Mouse (Mus musculus): ENCODE data around the gene Sox10.

Gene Sox10

GRCm38 (mm10) chr15:79165140-79165539 lies at the start of gene Sox10:
Gene Sox10, minus strand, starts transcription at chr15:79165240.
- no peak for DNase-seq (ENCODE audit: low spot score in 2 of 2)

DNA sequence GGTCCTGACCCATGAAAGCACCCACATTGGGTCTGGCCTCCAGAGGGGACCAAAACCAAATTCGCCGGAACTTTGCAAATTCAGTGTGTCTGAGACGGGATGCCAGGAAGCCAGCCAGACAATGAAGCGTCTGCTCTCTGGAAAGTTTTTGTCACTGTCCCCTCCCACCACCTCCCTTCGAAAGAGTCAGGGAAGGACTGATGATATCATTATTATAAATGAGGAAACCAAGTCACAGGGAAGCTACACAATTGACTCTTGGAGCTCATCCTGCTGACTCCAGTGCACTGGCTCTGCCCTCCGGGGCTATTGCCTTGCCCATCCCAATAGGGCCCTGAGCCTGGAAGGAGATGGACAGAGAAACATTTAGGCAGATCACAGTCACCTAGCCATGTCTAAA lies 48.6 kb upstream of the Sox10 start:
- DNase-seq (ENCODE audit: low spot score in 2 of 2): no peak

DNA sequence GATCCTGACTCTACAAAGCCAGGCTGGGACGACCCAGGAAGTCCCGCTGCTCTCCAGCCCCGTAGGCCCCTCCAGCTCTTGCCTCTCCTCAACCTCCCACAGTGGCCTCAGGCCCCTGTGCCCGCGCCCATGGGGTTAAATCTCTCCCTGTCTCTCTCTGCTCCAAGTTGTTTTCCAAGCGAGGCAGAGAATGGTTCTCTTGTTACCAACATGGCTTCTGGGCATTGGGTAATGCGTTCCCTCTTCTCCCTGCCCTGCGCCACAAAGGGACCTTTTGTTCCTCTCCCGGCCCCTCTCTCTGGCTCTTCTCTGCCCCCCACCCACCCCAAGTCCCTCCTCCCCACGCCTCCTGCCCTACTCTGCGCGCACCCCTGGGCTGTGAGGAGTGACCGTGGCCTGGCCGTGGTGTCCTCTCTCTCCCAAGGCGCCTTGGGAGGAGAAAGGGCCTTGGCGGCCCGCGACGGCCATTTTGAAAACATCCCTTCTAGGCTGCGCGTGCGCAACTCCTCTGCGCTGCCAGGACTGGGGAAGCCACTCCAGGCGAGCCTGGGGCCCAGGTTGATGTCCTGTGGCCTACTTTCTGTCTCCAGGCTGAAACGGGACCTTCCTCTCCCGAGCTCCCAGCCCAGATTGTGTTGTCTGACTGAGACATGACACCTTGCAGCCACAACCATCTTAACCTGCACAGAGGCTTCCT lies 47.9 kb upstream of the Sox10 start:
- DNase-seq (ENCODE audit: low spot score in 2 of 2): no peak

DNA sequence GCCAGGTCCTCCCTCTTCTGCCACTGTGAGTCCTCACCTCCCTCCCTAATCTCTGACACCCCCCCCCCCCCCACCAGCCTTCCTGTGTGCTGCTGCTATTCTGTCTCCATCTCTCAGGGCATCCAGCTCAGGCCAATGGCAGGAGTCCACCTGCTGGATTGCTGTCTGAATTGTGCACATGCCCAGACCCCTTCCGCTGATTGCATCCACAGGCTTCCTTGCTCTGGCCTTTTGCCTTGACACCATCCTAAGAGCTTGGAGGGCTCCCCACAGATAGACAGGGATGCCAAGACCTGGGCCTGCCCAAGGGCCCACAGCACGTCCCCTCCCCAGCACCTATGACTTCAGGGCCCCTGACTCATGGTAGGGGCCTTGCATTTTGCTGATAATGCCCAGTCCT lies 45.3 kb upstream of the Sox10 start:
- DNase-seq (ENCODE audit: low spot score in 2 of 2): no peak

DNA sequence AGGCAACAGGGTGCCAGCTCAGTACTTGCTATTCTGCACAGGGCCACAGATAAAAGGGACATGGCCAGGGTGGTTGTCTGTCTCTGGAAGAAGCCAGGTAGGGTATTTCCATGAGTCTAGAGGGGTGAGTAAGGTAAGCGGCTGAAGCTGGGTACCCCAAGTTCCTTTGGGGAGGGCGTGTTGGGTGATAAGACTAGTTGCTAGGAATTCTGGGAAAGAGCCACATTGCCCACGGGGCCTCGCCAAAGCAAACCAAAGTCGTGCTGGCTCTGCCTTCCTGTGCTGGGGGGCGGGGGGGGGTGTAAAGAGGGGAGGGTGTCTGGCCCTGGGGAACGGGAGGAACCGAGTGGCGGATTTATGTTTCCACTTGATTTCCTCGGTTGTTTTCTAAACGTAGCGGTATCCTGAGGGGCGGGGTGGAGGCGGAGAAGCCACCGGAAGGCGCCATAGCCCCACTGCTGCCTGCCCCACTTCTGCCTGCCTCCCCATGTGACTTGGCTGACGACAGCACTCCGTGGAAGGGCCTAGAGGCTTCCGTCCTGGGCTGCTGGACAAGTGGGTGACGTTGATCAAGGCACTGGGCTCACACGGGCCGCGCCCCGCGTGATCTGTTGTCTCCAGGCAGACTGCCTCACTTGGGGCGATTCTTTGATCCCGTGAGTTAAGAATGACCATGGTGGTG lies 43.9 kb upstream of the Sox10 start:
- DNase-seq (ENCODE audit: low spot score in 2 of 2): peak in 1 of 2 experiments; percentile 47

- no peak for DNase-seq (ENCODE audit: low spot score in 2 of 2)
These were observed 43.2 kb upstream of the Sox10 start for GRCm38 (mm10) chr15:79208211-79208610.

DNA sequence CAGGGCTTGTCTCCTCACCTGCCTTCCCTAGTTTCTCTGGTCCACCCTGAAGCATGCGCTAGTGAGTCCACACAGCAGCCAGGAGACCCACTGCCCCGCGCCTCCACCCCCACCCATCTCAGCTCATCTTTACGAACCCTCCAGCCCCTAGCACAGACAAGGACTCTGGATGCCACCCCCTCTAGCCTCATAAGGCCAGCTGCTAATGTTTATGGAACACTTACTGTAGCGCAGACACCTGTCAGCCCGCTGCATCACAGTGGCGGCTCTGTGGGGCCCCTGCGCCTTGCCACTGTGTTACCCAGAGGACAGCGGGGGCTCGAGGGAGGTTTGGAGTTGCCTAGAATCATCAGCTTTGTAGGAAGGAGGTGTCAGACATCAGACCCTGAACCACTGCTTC lies 37.5 kb upstream of the Sox10 start:
- DNase-seq (ENCODE audit: low spot score in 2 of 2): no peak

DNA sequence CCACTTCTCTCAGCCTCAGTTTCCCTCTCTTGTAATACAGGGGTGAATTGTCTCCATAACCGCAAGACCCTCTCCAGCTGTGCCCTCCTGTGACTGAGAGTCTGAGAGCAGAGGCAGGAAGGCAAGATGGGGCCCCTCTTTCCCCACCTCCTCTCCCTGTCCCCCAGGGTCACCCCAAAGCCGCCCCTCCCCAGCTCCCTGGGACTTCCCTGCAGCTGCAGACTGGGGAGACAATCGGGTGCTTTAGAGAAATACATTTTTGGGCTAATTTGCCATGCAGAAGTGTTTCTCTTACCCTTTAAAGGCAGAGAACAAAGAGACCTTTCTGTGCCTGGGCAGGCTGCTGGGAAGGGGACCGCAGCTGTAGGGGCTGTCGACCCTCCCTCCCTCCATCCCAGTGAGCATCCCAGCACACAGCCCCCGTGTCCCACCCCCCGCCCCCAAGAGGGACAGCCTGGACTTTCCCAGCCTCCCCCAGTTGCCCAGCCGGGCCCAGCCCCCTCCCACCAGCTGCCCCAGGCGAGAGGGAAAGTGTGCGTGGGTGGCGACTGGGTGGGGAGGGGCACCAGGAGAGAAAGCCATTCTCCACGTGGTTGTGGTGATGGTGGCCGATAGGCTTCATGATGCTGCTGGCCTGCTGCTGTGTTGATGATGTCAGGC lies 36.6 kb upstream of the Sox10 start:
- no peak for DNase-seq (ENCODE audit: low spot score in 2 of 2)

DNA sequence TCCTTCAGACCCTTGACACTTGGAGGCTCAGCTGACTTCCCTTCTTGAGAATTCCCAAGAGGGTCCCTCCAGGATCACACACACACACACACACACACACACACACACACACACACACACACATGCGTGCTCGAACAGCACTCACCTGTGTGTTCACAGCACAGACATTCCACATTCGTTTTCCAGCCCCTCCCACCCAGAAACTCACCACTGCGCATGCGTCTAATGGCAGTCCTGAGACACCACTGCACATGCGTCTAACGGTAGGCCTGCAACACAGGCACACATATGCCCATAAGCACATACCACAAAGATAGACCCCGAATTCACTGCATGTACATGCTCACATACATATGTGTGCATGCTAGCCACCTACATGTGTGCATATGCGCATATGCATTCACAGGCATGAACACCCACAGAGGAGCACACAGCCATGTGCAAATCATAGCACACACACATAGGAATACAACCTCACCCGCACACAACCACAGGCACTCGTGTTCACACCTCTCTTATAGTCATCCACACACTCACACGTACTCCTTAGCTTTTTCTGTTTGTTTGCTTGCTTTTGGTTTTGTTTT lies 34.4 kb upstream of the Sox10 start:
- no peak for DNase-seq (ENCODE audit: low spot score in 2 of 2)

GRCm38 (mm10) chr15:79195492-79195891 lies 30.5 kb upstream of the Sox10 start:
- DNase-seq (ENCODE audit: low spot score in 2 of 2): no peak

DNA sequence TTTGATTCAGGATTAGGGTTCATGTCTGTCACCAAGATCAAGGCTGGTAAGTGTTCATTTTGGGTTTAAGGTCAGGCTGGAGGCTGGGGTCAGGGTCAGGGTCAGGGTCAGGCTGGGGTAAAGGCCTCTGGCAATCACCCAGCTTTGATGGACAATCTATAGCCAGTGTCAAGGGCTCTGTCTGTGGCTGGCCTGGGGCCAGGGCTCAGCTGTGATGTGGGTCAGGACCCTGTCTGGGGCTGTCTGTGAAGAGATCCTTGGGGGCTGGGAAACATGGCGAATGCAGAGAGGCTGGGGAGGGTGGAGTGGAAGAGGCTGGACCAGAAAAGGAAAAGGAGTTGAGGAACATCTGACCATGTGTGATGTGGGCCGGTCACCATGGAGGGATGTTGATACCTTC lies 29.9 kb upstream of the Sox10 start:
- DNase-seq (ENCODE audit: low spot score in 2 of 2): no peak

GRCm38 (mm10) chr15:79194048-79194447 lies 29.0 kb upstream of the Sox10 start:
- no peak for DNase-seq (ENCODE audit: low spot score in 2 of 2)

DNA sequence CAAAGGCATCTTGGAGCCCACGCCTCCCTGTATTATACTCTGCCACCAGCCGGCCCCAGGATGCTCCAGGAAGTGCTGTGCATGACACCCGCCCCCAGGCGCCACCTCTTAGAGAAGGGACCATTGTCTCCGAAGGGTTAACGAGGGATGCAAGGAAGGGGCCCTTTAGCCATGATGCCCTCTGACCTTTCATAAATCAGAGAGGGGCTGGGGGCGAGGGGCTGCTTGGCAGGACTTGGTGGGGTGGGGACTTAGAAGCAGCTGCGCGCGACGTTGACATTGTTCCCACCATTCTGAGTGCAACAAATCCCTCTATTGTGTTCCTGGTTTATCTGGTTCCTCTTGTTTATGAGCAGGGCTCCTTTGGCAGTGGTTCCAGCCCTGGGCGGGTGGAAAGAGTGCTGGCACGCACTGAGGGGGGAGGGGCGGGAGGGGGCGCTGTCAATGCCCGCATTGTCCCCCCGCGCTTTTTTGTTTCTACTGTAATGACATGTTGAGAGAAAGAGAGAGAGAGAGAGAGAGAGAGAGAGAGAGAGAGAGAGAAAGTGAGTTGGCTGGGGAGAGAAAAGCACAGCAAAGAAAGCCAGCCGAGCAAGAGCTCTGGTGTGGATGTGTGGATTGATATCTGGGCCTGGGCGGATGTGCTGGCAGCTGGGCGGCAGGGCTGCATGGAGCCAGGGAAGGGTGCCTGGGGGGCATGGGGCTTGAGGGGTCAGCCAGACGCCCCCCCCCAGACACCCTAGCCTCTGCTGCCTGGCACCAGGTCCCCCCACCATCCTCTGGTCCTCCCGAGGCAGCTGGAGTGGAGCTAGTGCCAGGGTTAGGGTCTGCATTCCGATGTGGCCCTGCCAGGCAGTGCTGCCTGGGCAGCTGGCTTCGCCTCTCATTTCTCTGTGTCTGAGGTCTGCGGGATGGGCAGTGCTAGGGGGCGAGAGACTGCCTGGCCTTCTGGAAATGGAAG lies 28.1 kb upstream of the Sox10 start:
- no peak for DNase-seq (ENCODE audit: low spot score in 2 of 2)

GRCm38 (mm10) chr15:79192450-79192849 lies 27.4 kb upstream of the Sox10 start:
- DNase-seq (ENCODE audit: low spot score in 2 of 2): no peak

DNA sequence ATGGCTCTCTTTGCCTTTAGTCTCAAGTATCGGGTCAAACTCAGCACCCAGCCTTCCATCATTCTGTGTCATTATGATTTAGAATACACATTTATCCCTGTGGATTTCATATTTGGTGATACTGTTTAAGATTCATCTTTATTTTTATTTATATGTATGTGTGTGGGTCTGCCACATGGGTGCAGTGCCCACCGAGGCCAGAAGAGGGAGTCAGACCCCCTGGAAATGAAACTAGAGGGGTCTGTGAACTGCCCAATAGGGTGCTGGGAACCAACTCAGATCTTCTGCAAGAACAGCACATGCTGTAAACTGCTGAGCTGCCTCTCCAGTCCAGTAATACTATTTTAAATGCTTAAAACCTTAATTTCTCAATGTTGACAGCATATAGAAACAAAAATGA lies 26.4 kb upstream of the Sox10 start:
- no peak for DNase-seq (ENCODE audit: low spot score in 2 of 2)

GRCm38 (mm10) chr15:79187819-79188218 lies 22.8 kb upstream of the Sox10 start:
- no peak for DNase-seq (ENCODE audit: low spot score in 2 of 2)

DNA sequence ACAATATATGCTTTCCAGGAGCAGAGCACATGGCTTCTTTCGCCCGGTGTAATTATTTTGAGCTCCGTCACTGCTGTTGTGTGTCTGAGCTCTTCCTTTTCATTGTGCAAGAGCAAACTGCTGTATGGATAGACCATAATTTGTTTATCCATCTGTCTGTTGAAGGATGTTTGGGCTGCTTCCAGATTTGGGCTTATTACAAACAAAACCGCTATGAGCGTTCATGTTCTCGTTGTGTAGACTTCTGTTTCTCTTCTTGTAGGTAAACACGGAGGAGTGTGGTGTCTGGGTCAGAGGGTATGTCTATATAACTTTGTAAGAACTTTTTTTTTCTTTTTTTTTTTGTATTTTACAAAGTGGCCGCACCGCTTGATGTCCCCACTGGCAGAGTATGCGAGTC lies 20.2 kb upstream of the Sox10 start:
- no peak for DNase-seq (ENCODE audit: low spot score in 2 of 2)

GRCm38 (mm10) chr15:79176905-79177304 lies 11.9 kb upstream of the Sox10 start:
- no peak for DNase-seq (ENCODE audit: low spot score in 2 of 2)

DNA sequence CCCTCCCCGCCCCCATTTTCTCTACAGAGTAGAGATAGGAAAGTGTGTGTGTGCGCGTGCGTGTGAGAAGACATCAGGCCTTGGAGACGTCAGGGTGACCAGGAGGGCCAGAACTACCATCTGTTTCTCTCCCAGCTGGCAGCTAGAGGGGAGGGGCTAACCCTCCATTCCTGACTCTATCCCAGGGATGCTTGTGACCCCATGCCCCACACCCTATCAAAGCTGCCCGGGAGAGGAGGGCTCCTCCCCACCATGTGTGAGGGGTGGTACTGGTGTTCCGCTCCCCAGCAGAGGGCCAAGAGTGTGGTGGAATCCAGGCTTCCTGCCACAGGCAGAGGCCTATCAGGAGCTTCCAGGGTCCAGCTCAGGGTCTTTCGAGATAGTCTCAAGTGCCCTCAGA lies 1.7 kb upstream of the Sox10 start:
- DNase-seq (ENCODE audit: low spot score in 2 of 2): no peak

- DNase-seq (ENCODE audit: low spot score in 2 of 2): no peak
These were observed 789 bp downstream of the Sox10 start for GRCm38 (mm10) chr15:79164251-79164650.

DNA sequence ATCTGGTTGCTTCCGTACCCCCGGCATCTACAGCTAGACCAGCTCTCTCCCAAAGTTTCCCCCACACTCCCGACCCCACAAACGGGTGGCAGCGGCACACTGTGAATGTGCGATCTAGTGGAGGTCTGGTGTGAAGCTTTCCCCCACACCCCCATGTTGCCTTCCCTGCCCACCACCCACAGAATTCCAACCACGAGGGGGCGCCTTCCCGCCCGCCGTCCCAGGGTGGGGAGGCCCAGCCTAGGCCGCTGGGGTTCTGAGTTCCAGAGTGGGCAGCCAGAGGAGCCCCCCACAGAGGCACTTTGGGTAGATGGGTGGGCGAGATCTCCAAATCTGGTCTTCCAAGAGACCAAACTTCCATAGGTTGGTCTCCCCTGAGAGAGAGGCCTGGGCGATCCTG lies 2.2 kb downstream of the Sox10 start:
- DNase-seq (ENCODE audit: low spot score in 2 of 2): no peak

GRCm38 (mm10) chr15:79162301-79162700 lies 2.7 kb downstream of the Sox10 start:
- no peak for DNase-seq (ENCODE audit: low spot score in 2 of 2)

All from spleen, postnatal 10 days (tissue).